Mouse (Mus musculus) lung, adult 18-20 months (tissue): ENCODE results near the gene Rpp25l.
"Not testable (repeated sequence)": the region's sequence is repeated elsewhere in the genome, so short reads cannot be mapped to it uniquely, and the experiment has no call there.

ENCODE experiments used
- DNase-seq, 2 experiments: peaks; one replicate each; pipeline ENCODE4 v3.0.0; 2022; ENCODE audit warnings: mixed read lengths in 2 of 2

Gene Rpp25l

DNA sequence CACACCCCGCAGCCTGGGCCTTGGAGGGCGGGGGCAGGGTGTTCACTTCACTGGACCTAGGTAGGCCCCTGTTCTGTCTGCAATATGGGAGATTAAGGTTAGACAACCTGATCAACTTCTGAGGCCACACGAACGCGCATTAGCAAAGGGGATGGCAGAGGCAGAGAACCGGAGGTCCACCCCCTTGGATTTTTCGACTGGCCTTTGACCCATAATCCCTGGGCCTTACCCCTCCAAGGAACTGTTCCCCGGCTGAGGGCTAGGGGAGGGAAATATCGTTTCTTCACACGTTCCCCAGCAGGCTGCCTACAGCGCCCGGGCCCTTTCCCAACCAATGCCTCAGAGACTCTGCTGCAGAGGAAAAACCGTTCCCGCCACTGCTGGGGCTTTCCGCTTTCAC, 16.9 kb downstream of the Rpp25l start:
- DNase-seq = not testable (repeated sequence)

GRCm38 (mm10) chr4:41695800-41696199, 17.5 kb downstream of the Rpp25l start:
- not testable (repeated sequence) for DNase-seq

DNA sequence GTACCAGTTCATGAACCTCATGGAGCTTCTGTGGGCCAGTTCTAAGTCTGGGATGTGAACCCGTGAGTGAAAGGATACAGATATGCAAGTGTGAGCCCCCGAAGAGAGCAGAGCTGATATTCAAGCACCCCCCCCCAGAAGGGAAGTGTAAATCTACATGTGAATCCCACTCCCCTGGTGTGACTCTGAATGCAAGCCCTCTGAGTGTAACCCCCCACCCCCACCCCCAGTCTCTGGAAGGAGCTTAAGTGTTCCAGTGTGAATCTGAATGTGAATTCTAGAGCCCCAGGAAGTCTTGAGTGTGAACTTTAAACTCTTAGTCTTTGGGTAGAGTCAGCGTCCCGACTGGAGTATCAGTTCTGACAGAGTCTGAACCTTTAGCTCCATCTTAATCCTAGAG, 19.8 kb downstream of the Rpp25l start:
- DNase-seq = not testable (repeated sequence)

- DNase-seq = not testable (repeated sequence)
Measured at GRCm38 (mm10) chr4:41690014-41690413, 23.3 kb downstream of the Rpp25l start.

- DNase-seq = not testable (repeated sequence)
Measured at GRCm38 (mm10) chr4:41688562-41688961, 24.8 kb downstream of the Rpp25l start.

DNA sequence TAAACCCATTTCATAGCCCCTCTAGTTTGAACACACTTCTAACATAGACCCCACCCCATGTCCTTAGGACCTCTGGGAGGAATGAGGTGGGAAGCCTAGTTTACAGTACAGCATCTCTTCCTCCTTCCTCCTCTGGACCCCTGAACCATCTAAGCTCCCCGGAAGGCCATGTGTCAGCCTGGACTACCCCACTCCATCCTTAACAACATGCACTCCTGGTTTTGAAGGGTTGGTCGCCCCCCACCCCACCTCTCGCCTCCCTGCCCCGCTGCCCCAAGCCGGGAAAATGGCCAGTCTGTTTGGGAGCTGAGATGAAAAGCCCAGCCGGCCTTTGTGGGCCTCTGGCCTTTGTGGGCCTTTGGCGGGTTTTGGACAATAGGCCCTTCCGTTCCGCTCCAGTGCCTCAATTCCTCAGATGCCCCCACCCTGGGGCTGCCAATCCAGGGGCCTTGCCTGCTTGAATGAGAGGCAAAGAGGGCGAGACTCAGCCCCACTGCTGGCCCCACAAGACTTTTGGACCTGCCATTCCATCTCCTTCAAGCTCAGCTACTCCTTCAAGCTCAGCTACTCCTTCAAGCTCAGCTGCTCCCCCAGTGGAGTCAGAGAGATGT, 27.3 kb downstream of the Rpp25l start:
- DNase-seq = not testable (repeated sequence)

DNA sequence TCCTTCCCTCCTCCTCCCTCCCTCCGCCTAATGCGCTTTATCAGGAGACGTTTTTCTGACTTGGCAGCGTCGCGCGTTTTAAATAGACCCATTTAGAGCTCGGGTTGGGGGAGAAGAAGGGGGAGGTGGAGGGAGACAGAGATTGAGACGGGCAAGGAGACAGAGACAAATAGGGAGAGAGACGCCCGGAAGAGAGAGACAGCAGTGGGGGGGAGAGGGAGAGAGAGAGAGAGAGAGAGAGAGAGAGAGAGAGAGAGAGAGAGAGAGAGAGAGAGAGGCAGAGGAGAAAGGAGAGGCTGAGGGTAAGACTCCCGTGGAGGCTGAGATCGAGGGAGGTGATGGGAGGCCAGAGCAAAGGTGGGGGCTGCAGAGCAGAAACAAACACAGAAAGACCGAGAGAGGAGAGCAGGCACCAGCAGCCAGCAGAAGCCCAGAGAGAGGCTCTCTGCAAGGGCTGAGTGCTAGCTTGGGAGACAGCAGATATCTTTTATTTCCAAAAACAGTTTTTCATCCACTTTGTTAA, 28.3 kb downstream of the Rpp25l start:
- DNase-seq = not testable (repeated sequence)

GRCm38 (mm10) chr4:41684131-41684930, 29.0 kb downstream of the Rpp25l start:
- DNase-seq = not testable (repeated sequence)

- DNase-seq = not testable (repeated sequence)
Measured at GRCm38 (mm10) chr4:41683303-41683702, 30.0 kb downstream of the Rpp25l start.

DNA sequence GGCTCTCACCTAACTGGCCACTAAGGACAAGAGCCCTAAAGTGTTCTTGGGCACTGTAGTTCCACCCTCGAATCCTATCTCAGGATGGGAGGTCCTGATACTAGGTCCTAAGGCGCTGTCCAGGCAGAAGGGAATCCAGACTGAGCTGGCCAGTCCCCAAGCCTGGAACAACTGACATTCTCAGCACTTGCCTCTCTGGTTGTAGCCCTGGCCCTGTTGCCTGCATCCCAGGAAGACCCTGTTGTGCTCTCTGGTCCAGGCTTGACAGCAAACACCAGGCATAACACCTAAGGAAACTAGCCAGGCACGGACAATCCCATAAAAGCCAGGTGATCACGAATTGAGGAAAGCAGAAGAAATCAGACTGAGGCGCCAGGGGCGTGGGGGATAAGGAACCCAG, 30.5 kb downstream of the Rpp25l start:
- DNase-seq = no peak

- no peak for DNase-seq
Measured at GRCm38 (mm10) chr4:41681947-41682346, 31.4 kb downstream of the Rpp25l start.

DNA sequence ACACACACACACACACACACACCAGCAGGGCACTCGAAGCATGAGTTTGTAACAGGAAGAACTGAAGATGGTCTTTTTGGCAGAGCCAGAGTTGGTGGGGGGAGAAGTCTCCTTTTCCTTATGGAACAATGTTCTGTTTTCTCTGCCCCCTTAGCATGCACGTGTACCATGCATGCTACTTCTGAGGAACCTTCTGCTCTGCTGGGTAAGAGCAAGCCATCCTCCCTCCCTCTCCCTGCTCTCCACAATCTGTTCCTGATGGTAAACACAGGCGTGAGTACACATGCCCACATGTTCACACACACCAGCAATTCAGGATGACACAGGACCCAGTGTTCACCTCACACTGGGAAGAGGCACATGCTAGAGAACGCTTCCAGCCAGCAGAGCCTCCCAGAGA, 32.2 kb downstream of the Rpp25l start:
- DNase-seq = no peak

DNA sequence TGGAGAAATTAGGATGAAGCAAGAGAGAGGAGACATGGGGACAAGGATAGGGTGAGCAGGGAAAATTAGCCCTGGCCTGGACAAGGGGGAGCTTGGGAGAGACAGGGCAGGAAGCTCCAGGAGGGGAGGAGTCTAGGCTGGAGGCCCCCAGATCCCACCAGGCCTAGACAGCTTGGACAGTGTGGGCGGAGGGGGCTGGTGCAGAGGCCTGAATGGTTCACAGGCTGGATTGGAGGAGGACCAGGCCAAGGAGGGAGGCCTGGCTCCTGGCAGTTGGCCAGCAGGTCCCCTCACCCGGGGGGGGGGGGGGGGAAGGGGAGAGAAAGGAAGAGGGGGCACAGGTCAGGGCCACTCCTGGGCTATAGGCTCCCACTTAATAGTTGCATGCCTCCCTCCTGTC, 34.0 kb downstream of the Rpp25l start:
- no peak for DNase-seq

GRCm38 (mm10) chr4:41678863-41679262, 34.5 kb downstream of the Rpp25l start:
- DNase-seq = no peak

DNA sequence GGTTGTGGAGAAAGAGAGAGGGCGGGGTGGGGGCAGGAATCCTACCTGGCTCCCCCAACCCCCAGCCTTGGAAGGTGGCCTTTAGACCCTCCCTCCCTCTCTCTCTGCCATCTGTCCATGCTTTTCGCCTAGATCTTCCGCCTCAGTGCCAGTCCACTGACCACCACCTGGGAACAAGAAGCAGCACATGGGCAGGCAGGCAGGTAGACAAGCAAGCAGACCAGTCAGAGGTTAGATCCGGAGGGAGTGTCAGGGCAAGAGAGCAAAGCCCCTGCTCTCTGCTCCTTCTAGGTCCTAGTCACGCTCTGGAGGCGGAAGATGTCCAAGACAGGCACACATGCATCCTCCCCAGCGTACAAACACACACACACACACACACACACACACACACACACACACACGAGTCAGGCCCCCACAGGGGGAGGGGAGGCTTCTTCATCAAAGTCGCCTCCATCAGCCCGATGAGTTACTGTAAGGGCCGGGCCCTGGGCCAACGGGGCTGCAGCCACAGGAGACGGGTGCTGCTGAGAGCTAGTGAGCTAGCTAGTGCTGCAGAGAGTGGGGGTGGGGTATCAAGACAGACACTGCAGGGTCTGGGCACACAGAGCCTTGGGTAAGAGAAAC, 36.2 kb downstream of the Rpp25l start:
- no peak for DNase-seq

- DNase-seq = no peak
Measured at GRCm38 (mm10) chr4:41676248-41677005, 36.9 kb downstream of the Rpp25l start.

DNA sequence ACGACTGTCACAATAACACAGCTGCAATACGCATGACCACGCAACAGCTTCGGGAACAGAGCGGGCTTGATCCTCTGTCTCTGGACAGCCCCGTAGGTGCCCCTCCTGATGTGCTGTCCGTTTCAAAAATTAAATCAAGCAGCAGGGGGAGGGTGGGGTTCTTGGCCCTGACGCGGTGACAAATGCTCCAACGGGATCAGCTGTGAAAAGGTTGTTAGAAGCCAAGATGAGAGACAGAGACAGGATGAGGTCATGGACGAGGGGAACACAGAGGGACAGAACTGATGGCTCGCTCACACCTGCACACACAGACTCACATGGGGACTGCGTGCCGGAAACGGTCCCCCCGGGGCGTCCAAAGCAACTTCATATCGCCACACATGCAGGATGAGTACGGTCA, 40.1 kb downstream of the Rpp25l start:
- no peak for DNase-seq

- DNase-seq = no peak
Measured at GRCm38 (mm10) chr4:41672522-41672963, 40.8 kb downstream of the Rpp25l start.

DNA sequence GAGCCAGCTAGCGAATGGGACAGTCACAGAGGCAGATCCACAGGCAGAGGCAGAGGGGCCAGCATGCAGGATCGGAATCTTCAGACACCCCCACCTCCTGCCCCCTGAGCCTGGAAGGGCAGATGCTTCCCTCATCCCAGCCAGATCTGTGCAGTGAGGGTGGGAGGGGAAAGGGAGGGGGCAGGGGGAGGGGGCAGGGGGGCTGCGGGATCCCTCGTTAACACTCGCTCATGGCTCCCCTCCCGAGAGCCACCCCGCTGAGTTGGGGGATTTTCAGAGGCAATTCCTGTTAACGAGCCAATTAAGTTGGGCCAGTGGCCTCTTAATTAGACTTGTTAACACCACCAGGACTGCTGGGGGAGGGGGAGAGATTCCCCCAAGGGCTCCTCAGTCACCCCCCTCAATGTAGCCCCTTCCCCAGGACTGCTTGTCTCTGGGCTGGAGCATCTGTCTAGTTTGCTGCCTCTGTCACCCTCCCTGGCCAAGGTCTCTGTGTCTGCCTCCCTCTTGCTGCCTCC, 41.3 kb downstream of the Rpp25l start:
- no peak for DNase-seq

DNA sequence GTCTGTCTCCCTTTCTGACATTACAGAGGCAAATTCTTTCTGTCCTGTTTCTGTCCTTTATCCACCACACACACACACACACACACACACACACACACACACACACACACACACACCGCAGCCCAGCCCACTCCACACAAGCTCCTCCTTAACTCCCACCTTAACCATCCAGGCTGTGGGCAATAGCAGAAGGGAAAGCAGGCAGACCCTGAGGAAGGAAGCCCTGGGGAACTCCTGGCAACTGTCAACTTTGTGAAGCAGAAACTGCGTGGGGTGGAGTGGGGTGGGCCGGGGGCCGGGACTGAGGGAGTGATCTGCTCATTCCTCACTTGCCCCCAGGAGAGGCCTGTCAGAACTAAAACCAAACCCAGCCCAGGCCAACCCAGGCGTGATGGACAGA, 41.8 kb downstream of the Rpp25l start:
- no peak for DNase-seq

GRCm38 (mm10) chr4:41670836-41671235, 42.5 kb downstream of the Rpp25l start:
- DNase-seq = no peak

GRCm38 (mm10) chr4:41666646-41667045, 46.7 kb downstream of the Rpp25l start:
- DNase-seq = no peak
